Mouse (Mus musculus) thymus, postnatal 0 days (tissue): ENCODE measurements around the gene Klrb1c. TPM values are rescaled to one million over a fixed set of nuclear protein-coding genes. Genes with fewer than 3 reads are reported as not detected.
A peak's percentile ranks its signal among the peaks of the same experiment; 100 is the strongest.
"Not testable (repeated sequence)": the region's sequence is repeated elsewhere in the genome, so short reads cannot be mapped to it uniquely, and the experiment has no call there.

Experiments used
- DNase-seq: peaks from one replicate; pipeline ENCODE4 v3.0.0-alpha.2; 2015; ENCODE audit warnings: low spot score
- polyA plus RNA-seq: library from polyadenylated mRNA; unstranded; fragments of >200 nt; fragmentation: Nextera tagmentation; extraction: Ambion mirVana; gene quantifications from 2 replicates; pipeline ENCODE4 v1.2.1, GENCODE M21; 2015

Klrb1c gene
- polyA plus RNA-seq, 1 experiment from 2014 or later, result 1.5 TPM

DNA sequence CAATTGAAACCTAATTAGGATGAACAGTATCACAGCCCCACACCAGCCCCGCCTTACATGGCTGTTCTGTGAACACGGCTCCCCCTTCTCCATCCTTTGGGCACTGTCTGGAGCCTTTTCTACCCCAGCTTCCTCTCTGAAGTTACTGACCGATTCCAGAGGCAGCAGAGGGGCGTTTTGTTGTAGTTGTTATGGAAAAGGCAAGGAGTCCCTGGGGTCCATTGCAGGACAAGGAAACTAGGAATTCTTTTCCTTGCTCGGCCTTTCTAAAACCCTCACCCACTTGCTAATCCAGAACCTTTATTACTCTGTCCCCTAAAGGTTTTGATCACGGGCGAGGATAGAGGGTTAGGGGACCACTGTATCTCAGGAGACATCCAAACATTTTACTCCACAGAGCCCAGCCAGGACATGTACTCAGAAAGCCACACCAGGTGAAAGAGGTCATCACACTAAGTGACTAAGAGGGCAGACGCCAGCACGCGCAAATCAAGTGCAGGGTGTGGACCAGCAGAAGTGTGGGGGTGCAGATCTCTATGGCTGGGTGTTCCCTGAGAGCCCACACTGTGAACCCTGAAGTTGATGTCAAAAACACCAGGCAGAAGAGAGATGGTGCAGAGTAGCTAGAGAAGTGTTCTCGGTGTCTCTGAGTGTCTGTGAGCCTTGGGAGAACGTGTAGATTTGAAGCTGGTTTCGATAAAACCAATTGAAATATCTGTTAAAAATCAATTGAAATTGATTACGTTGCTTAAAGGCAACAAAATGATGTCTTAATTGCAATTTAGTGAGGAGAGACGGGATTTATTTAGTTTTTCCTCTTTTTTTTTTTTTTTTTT is 9.1 kb upstream of the Klrb1c start:
- peak; percentile 50 for DNase-seq

DNA sequence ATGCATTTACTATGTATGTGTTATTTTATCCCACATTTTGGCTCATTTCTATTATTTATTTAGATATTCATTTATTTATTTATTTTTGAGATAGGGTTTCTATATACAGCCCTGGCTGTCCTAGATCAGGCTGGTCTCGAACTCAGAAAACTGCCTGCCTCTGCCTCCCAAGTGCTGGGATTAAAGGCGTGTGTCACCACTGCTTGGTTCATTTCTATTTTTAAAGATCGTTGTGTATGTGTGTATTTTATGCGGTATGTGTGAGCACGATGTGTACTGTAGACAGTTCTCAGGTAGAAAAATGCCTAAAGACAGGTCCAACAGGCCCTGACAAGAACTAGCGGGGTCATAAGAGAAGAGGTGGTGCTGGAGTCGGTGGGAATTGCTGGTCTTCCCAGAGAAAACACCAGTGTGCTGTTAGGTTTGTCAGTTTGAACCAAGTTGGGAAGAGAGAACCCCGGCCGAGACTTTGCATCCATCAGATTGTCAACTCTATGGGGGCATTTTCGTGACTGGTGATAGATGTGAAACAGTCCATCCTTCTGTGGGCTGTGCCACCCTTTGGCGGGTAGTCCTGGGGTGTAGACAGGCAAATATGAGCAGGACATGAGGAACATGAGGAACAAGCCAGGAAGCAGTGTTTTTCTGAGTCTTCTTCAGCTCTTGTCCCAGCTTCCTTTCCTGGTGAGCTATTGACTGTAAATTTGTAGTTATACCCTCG is 8.3 kb upstream of the Klrb1c start:
- DNase-seq, result no peak

DNA sequence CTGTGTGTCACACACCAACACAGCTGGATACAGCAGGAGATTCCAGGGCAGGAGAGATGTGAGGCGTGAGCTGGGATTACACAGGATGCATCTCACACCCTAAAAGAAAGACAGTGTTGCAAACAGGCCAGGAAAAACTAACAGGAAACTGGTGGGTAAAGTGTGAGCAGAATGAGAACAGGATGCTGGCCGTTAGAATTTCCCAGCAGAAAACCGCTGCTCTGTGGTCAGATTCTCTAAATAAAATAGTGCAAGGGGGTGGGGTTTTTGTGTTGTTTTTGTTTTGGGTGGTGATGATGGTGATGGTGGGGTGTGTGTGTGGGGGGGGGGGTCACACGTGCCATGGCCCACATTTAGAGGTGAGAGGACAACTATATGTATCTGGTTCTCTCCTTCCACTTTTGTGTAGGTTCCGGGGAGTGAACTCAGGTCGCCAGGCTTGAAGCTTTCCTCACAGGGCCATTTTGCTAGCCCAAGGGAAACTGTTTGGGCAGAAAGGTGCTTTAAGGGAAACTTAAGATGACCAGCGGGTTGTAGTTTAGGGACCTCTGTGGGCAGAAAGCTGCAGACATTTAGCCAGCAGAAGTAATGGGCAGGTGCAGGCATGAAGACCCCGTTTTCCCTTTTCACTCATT is 7.4 kb upstream of the Klrb1c start:
- peak; percentile 63 for DNase-seq

DNA sequence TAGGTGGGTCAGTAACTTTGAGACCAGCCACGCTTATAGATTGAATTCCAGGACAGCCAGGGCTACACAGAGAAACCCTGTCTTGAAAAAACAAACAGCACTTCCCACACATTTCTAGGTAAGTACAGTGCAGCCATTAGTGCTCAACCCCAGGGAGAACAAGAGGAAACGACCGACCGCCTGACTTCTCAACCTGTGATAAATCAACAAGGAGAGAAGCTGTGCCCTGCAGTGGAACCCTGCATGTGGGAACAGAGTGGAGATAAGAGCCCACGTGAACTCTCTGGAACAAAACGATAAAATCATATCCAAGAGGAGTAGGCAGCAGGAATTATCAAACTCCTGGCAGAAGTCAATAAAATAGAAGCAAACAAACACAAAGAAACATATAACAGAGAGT is 4.7 kb upstream of the Klrb1c start:
- no peak for DNase-seq

DNA sequence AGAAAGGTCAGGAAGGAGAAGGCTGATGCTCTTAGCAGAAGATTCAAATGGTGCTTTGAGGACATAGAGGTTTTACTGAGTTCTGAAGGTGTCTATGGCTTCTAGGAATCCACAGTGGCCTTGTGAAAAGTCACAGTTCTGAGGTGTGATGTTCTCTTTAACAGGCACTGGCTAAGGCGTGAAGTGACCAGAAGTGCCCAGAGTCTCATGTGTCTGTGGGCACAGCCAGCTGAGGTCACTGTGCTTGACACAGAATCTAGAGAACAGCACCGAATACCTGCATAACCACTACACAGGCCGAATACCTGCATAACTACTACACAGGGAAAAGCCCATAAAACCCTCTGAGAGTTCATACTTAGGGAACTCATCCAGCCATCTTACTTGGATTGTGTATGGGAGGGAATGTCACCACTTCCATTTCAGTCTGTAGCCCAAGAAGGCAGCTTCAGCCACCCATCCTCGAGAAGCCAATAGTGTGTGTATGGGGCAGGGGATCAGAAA is 1.5 kb upstream of the Klrb1c start:
- DNase-seq, result not testable (repeated sequence)

DNA sequence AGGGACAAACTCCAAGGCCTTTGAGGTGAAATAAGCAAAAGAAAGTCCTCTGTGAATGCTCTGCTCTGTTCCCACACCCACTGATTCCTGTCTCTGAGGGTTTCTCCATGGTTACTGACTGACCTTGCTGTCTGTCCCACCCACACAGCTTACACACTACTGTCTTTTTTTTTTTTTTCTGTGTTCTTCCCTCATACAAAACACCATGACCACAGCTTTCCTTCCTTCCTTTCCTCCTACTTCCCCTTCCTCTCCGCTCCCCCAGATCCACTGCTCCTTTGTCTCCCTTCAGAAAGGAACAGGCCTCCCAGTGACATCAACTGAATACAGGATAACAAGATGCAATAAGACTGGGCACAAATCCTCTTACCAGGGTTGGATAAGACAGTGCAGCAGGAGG is 498 bp downstream of the Klrb1c start:
- no peak for DNase-seq

DNA sequence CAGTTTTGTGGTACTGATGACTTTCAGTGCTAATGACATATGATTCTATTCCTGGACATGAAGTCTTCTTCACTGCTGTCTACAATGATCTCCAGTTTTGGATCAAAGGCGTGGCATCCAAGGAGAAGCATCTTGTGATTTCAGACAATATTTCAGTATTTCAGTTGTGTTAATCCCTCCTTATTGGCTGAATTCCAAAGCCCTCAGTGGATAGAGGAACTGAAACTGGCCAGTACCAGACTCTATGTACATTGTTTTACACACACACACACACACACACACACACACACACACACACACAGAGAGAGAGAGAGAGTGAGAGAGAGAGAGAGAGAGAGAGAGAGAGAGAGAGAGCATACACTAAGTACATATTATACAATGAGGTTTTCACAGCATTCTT is 2.6 kb downstream of the Klrb1c start:
- DNase-seq, result not testable (repeated sequence)

DNA sequence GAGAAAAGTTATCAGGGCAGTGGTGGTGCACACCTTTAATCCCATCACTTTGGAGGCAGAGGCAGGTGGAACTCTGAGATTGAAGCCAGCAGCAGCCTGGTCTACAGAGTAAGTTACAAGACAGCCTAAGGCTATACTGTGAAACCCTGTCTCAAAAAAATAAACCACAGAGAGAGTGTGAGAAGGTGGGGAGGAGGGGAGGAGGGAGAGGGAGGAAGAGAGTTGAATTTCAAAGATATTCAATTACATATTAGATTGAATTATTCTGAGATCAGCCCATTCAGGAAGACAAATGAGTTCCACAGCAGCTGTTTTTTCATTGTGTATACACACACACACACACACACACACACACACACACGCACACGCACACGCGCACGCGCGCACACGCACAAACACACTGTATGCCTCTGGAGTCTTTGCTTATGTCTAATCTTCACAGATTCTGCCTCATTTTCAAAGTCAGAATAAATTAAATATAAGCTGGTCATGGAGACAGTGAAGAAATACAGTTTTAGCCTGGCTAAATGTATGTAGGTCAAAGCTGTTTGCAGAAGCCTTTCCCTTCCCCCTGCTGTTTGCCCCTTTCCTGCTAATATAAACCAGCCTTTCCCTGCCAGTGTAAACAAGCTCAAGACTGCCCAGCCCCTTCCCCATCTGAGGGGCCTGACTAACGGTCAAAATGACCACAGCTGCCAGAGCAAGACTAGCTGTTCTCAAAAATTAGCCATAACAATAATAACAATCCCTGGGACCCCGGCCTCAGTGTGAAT is 19.3 kb downstream of the Klrb1c start:
- DNase-seq, result peak; percentile 15

DNA sequence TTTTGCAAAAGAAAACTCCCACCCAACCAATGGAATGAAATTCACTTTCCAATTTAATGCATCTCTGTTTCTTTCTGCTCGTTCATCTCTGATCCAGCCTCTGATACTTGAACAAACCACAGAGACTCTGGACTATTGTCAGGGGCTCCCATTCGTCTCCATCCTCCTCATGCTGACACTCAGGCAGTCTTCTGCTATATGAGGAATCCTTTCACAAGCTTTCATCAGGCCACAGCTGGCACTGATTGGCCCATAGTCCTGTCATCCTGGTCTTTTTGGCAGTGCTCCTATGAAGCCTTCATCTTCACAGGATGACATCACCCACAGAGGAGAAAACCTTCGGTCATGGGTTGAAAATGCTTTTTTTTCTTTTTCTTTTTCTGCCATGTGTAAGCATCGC is 21.0 kb downstream of the Klrb1c start:
- no peak for DNase-seq

DNA sequence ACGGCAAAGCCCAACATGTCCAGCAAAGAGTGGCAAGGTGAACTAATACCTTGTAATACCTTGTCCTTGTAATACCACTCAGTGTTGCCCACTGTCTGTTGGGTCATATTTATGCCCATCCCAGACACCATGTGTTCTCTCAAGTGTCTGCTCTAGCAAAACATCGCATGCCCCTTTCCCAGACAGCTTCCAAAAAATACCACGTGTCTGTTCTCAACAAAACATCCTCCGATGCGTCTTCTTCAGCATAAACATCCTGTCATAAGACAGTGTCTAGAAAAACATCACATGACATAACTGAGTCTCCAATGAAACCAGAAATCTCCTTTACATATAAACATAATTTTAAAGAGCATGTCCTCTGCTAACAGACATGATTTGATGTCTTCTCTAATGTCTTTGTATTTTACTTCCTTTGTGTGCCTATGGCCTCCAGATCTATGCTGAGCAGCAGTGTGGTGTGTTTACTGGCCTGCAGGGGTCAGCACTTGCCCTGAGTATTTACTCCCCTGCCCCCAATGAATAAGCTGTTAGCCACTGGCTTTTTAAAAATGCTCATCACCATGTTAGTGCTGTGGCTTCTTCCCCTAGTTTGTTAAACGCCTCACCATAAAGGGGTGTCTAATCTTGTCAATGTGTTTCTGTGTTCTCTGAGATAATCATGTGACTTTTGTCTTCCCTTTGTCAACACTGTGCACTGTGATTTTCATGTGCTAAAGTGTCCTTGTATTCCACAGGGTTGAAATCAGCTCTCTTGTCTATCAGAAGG is 22.3 kb downstream of the Klrb1c start:
- peak; percentile 80 for DNase-seq

DNA sequence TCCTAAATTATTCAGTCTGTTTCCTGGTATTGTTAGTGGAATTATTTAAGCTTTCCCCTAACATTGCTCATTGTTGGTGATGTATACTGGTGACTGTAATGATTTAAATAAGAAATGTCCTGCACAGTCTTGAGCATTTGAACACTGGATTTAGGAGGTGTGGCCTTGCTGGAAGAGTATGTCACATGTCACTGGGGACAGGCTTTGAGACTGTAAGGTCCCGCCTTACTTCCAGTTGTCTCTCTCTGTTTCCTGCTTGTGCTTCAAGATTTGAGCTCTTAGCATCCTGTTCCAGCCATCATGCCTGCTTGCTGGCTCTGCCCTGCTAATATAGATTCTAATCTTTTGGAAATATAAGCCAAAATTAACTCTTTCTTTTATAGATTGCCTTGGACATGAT is 23.8 kb downstream of the Klrb1c start:
- no peak for DNase-seq

DNA sequence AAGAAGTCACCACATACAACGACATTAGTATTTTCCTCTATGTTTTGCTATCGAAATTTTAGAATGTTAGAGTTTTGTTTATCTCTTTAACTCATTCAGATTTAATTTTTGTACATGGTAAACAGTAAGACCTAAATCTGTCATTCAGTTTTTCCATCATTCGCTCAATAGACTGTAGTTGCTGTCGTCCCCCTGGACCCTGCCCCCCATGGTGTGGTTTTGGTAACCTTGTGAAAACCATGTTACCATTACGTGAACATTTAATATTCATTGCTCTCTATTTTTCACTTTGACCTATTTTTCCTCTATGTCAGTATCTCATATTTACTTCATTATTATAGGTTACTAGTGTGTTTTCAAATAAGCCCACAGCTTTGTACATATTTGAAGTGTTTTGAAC is 24.4 kb downstream of the Klrb1c start:
- DNase-seq, result no peak

DNA sequence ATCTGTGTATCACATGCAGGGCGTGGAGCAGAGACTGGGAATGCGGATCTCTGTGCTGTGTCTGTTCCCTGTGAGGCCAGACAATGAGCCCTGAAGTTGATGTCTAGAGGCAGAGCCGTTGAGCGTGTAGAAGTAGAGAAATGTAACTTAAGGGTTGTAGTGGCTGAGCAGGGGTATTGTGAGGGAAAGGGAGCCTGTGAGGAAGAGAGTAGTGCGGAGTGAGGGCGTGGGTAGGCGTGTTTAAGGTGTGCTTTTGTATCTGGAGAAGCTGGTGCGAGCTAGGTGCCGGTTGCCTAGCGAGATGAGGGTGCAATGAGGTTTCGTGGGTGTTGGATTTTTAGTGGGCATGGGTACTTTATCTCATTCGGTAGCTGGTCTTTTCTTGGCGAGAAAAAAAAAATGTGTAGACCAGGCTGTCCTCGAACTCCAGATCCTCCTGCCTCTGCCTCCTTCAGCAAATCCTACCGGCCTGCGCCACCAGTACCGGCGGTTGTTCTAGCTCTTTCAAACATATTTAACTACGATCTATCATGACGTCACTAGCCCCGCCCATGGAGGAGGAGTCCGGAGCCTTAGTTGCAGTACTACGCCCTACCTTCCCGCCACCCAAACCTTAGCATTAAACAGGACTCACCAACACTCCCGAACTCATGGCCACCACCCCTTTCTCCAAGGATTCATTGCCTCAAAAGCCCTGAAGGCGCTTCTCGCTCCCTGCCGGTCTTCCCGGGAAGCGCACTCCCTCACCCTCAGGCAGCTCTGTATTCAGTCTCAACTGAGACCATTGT is 25.1 kb downstream of the Klrb1c start:
- DNase-seq, result peak; percentile 98

DNA sequence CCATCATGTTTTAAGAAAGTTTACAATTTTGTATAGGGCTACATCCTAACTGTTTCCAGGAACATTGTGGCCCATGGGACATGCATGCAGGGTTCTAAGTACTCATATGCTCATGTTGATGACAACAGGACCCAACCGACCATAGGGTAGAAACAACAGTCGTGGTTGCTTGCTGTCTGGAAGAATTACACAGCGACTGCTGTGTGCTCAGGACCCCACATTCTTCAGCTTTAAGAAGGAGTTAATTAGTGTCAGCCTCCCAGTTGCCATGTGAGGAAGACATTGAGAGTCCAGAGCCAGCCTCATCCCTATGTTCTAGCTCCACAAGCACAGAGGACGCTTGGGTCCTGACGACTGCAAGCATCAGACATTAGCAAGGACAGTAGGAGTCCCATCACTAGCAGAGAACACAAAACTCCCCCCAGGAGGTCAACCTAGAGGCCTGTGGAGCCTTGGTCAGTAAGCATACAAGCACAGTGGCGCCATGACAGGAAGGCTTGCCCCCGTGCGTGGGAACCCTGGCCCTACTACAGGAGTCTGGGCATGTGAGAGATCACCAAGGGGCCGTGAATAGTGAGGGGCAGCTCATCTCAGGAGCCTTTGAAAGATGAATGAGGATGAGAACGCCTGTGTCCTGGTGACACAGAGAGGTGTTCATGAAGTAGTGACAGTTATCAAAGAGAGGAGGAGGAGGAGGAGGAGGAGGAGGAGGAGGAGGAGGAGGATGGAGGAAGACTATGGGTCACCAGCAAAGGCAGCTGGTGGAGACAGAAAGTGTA is 25.9 kb downstream of the Klrb1c start:
- DNase-seq, result not testable (repeated sequence)

DNA sequence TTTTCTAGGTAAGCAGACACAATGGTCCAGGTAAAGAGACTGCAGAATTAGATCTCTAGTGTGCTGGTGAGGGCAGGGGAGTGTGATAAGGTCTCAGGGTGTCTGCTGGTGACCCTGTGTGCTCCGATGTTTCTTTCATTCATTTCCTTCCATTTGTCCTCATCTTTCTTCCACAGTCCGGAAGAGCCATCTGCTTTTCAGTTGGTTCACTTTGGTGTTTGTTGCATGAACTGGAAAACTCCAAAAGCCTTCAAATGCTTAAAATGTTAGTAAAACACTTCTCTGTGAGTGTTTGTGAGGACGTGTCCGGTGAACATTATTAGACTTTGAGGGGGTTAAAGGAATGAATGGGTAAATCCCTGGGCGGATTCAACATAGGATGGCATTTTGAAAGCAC is 27.9 kb downstream of the Klrb1c start:
- peak; percentile 13 for DNase-seq

DNA sequence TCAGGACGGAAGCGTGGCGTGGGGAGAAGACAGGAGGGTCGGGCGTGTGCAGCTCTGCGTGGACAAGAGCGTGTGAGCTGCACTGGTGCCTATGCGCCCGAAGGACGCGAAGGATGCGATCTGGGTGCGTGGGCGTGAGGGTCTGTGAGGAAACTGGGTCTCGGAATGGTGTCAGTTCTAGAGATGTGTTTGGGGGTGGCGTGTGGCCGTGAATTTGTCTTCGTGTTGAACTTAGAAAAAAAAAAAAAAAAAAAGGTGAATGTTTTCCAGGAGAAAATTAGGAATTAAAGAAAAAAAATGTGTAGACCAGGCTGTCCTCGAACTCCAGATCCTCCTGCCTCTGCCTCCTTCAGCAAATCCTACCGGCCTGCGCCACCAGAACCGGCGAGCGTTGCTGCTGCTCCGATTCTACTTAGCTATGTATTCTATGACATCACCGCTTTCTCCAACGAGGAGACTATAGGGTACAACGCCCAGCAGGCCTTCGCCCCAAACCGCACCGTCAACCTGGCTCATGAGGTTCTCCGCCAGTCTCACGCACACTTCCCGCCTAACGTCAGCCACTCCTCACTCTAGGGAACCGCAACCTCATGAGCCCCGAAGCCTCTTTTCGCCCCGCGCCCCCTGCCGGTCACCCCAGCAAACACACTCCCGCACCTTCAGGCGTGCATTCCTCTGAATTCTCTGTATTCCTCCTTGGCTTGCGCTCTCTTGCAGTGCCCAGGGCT is 28.4 kb downstream of the Klrb1c start:
- peak; percentile 89 for DNase-seq

DNA sequence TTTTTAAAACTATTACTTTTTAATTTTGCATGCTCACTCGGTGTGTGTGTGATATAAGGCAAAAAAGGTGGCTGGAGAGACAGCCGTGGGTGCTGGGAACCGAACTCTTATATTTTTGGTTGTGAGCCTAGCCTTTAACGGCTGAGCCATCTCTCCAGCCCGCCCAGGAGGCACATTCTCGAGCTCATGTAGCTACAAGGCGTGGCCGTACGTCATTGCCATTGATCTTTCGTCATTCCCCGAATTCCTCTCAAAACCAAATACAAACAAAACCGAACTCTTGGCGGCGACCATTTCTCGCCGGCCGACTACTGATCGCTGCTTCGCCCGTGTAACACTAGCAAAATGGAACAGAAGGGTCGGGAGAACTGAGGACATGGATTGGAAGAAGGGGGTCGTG is 29.0 kb downstream of the Klrb1c start:
- DNase-seq, result peak; percentile 87
